Mouse (Mus musculus): Measurements from ENCODE around the gene Serpina3n. TPM values are rescaled to one million over a fixed set of nuclear protein-coding genes. Genes with fewer than 3 reads are reported as not detected.
"Not testable (repeated sequence)": the region's sequence is repeated elsewhere in the genome, so short reads cannot be mapped to it uniquely, and the experiment has no call there.

Gene Serpina3n
- not detected in 2 replicates for polyA plus RNA-seq (2016; fragmentation: Nextera tagmentation; extraction: Ambion mirVana)

DNA sequence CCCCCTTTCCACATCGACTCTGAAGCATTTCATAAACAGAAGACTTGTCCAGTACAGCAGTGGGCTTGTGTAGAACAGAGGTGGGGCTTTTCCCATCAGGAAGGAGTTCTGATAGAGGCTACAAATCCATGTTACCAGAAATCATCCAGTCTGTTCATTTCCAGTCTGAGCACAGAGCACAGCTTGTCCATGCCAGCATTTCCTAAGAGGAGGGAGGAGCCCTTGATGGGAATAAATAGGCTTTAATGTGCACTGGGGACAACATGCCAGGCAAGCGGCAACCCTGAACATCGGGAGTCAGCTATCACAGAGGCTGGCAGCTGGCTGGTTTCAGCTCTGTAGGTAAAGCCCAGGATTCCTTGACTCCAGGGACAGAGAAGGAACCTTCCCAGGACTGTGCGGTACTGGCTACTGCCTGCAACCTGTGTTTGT is at the start of gene Serpina3n:
Serpina3n (plus strand) TSS at position 276 of the 432 bp plus-strand sequence.
- Histone ChIP-seq H3K4me1 (no peaks in the 10 kb centered on the region), H3K4me3 (replicated peaks) (no peak within 1 kb of the TSS), H3K36me3 (replicated peaks) (no peaks in the 10 kb centered on the region), H3K27me3 (no peaks in the 10 kb centered on the region), H3K4me2 (no peak within 1 kb of the TSS), H3K9ac (no peak within 1 kb of the TSS), H3K9me3 (no peaks in the 10 kb centered on the region), H3K27ac (no peak within 1 kb of the TSS)
- no peak for ATAC-seq (ENCODE audit: low FRiP score)
- WGBS, result 69% methylated on average over 4 of the region's 4 CpGs

GRCm38 (mm10) chr12:104369986-104370385 is 36.5 kb upstream of the Serpina3n start:
- no peak overlapping the region for H3K27ac ChIP-seq

GRCm38 (mm10) chr12:104377179-104377578 is 29.4 kb upstream of the Serpina3n start:
- 69% methylated on average over 5 of the region's 5 CpGs for WGBS
- not testable (repeated sequence) for H3K27me3 ChIP-seq; H3K4me3 ChIP-seq (replicated peaks); ATAC-seq (ENCODE audit: low FRiP score); H3K4me2 ChIP-seq; H3K9ac ChIP-seq; H3K36me3 ChIP-seq (replicated peaks); H3K4me1 ChIP-seq; H3K9me3 ChIP-seq; H3K27ac ChIP-seq

More at GRCm38 (mm10) chr12:104369986-104370385, 36.5 kb upstream of the Serpina3n start:
- Histone ChIP-seq H3K4me1 (no peaks in the 10 kb centered on the region), H3K9me3 (no peaks in the 10 kb centered on the region), H3K9ac (no peak overlapping the region), H3K4me2 (no peak overlapping the region), H3K27me3 (no peaks in the 10 kb centered on the region), H3K36me3 (replicated peaks) (no peaks in the 10 kb centered on the region), H3K4me3 (replicated peaks) (no peak overlapping the region)
- WGBS, result 84% methylated on average over 3 of the region's 3 CpGs
- ATAC-seq (ENCODE audit: low FRiP score), result no peak

GRCm38 (mm10) chr12:104378351-104378750 is 28.2 kb upstream of the Serpina3n start:
- not testable (repeated sequence) for H3K36me3 ChIP-seq (replicated peaks); H3K4me1 ChIP-seq; H3K9me3 ChIP-seq; H3K27ac ChIP-seq; H3K9ac ChIP-seq; H3K4me2 ChIP-seq; H3K4me3 ChIP-seq (replicated peaks); H3K27me3 ChIP-seq; ATAC-seq (ENCODE audit: low FRiP score)
- 74% methylated on average over 2 of the region's 2 CpGs for WGBS

DNA sequence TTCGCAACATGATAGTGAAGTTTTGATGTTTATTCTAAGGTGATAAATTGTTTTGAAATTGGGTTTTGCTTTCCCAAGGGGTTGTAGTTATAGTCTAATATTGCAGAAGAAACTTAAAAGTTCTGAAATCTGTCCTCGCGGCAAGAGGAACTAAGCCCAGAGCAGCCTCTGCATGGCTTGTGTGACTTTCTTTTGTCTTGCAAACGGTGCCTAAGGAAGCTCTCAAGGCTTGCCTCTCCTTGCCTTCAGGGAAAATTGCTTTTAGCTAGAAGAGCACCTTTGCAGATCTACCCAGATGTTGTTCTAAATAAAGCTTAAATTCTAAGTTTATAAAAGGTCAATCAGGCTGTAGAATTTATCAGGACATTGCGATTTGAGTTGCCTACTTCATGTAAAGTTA is 27.7 kb upstream of the Serpina3n start:
- H3K4me3 ChIP-seq (replicated peaks); ATAC-seq (ENCODE audit: low FRiP score); H3K4me2 ChIP-seq; H3K27ac ChIP-seq; H3K4me1 ChIP-seq; H3K9me3 ChIP-seq; H3K36me3 ChIP-seq (replicated peaks); H3K27me3 ChIP-seq; H3K9ac ChIP-seq: not testable (repeated sequence)
- WGBS, result 42% methylated on average over 5 of the region's 5 CpGs

DNA sequence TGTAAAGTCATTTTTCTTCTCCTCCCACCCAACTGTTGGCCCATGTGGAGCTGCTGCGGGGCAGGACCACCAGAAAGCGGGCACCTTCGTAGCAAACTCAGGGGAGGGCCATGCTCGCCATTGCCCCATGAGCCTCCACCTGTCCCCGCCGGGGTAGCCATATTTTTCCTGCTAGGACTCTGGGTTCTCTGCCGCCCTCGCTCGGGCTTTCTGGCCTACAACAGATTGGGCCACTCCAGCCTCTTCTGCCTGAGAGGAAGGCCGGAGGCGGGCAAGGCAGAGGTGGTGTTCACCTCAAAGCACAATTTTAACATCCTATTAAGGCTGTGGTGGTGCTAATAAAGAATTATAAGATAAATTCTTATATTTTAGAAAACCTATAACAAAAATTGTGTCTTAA is 26.7 kb upstream of the Serpina3n start:
- H3K27me3 ChIP-seq, result no peaks in the 10 kb centered on the region

GRCm38 (mm10) chr12:104381071-104381604 is 25.4 kb upstream of the Serpina3n start:
- H3K9ac ChIP-seq; H3K36me3 ChIP-seq (replicated peaks); H3K27ac ChIP-seq; H3K27me3 ChIP-seq; H3K4me3 ChIP-seq (replicated peaks); H3K9me3 ChIP-seq; H3K4me2 ChIP-seq; ATAC-seq (ENCODE audit: low FRiP score); H3K4me1 ChIP-seq: not testable (repeated sequence)
- WGBS, result 90% methylated on average over 8 of the region's 8 CpGs

More for the DNA sequence above, 26.7 kb upstream of the Serpina3n start:
- Histone ChIP-seq H3K9me3 (no peaks in the 10 kb centered on the region), H3K4me2 (no peak overlapping the region), H3K36me3 (replicated peaks) (no peaks in the 10 kb centered on the region), H3K4me1 (no peaks in the 10 kb centered on the region), H3K4me3 (replicated peaks) (no peak overlapping the region), H3K27ac (no peak overlapping the region), H3K9ac (no peak overlapping the region)
- 93% methylated on average over 11 of the region's 11 CpGs for WGBS
- no peak for ATAC-seq (ENCODE audit: low FRiP score)

DNA sequence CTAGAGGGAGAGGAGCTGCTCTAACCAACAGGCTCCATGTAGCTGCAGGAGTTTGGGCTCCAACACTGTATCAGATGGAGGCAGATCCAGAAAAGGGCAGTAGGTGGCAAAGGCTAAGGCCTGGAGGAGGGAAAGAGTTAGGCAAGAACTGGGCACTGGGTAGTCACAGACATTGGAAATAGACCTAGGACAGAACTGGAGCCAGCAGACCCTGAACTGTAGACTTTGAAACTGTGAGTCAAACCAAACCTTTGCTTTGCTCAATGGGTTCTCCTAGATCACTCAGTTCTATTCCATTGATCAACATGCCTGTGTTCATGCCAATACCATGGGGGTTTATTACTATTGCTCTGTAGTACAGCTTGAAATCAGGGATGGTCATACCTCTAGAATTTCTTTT is 20.5 kb upstream of the Serpina3n start:
- H3K4me1 ChIP-seq; H3K36me3 ChIP-seq (replicated peaks); H3K9ac ChIP-seq; H3K27me3 ChIP-seq; H3K4me2 ChIP-seq; H3K9me3 ChIP-seq; ATAC-seq (ENCODE audit: low FRiP score); H3K4me3 ChIP-seq (replicated peaks); H3K27ac ChIP-seq: not testable (repeated sequence)

DNA sequence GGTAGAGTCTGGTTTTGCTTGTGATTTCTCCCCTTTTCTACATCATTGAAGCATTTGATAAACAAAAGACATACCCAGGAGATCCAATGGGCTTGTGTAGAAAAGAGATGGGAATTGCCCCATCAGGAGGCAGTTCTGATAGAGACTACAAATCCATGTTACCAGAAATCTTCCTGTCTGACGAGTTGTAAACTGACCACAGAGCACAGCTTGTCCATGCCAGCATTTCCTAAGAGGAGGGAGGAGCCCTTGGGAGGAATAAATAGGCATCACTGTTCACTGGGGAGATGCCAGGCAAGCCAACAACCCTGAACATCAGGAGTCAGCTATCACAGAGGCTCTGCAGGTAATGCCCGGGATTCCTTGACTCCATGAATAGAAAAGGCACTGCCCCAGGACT is 19.7 kb upstream of the Serpina3n start:
- WGBS, result 63% methylated on average over 2 of the region's 2 CpGs

GRCm38 (mm10) chr12:104388477-104388876 is 18.1 kb upstream of the Serpina3n start:
- no peaks in the 10 kb centered on the region for H3K27me3 ChIP-seq
- no peaks in the 10 kb centered on the region for H3K36me3 ChIP-seq (replicated peaks)
- H3K4me3 ChIP-seq (replicated peaks), result no peak overlapping the region
- no peak overlapping the region for H3K27ac ChIP-seq
- no peak for ATAC-seq (ENCODE audit: low FRiP score)
- H3K9ac ChIP-seq, result no peak overlapping the region
- no peak overlapping the region for H3K4me2 ChIP-seq
- H3K9me3 ChIP-seq, result no peaks in the 10 kb centered on the region
- no peaks in the 10 kb centered on the region for H3K4me1 ChIP-seq

More for the DNA sequence above, 19.7 kb upstream of the Serpina3n start:
- H3K27me3 ChIP-seq; ATAC-seq (ENCODE audit: low FRiP score); H3K36me3 ChIP-seq (replicated peaks); H3K27ac ChIP-seq; H3K9ac ChIP-seq; H3K4me1 ChIP-seq; H3K9me3 ChIP-seq; H3K4me3 ChIP-seq (replicated peaks); H3K4me2 ChIP-seq: not testable (repeated sequence)

GRCm38 (mm10) chr12:104391057-104391456 is 15.5 kb upstream of the Serpina3n start:
- WGBS, result 67% methylated on average over 2 of the region's 2 CpGs
- ATAC-seq (ENCODE audit: low FRiP score); H3K4me1 ChIP-seq; H3K27ac ChIP-seq; H3K9me3 ChIP-seq; H3K9ac ChIP-seq; H3K4me2 ChIP-seq; H3K27me3 ChIP-seq; H3K36me3 ChIP-seq (replicated peaks); H3K4me3 ChIP-seq (replicated peaks): not testable (repeated sequence)

- Histone ChIP-seq H3K9ac (no peak overlapping the region), H3K4me1 (no peaks in the 10 kb centered on the region), H3K27me3 (no peaks in the 10 kb centered on the region), H3K9me3 (no peaks in the 10 kb centered on the region), H3K27ac (no peak overlapping the region), H3K4me2 (no peak overlapping the region), H3K4me3 (replicated peaks) (no peak overlapping the region), H3K36me3 (replicated peaks) (no peaks in the 10 kb centered on the region)
- no peak for ATAC-seq (ENCODE audit: low FRiP score)
- WGBS, result 88% methylated on average over 5 of the region's 5 CpGs
These were observed 2.6 kb upstream of the Serpina3n start for GRCm38 (mm10) chr12:104403968-104404367.

DNA sequence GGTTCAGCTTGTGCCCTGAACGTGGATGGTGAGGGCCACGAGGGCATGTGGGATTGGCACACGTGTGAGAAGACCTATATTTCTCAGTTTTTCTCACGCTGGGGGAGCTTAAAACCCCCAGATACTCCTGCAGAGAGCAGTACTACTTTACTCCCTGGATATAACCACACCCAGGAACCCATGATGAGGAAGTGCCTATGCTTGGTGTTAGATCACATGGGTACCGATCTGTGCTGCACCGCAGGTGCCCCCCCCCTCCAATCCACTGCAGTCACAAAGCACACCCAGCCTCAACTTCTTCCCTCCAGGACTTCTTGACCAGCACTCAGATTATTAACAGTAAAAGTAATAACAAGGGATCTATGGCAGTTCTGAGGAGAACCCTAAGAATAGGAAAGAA is 6.0 kb downstream of the Serpina3n start:
- H3K4me1 ChIP-seq, result no peaks in the 10 kb centered on the region
- H3K36me3 ChIP-seq (replicated peaks), result no peaks in the 10 kb centered on the region
- no peak overlapping the region for H3K4me2 ChIP-seq
- no peaks in the 10 kb centered on the region for H3K27me3 ChIP-seq
- no peak for ATAC-seq (ENCODE audit: low FRiP score)
- no peak overlapping the region for H3K27ac ChIP-seq
- no peaks in the 10 kb centered on the region for H3K9me3 ChIP-seq
- no peak overlapping the region for H3K9ac ChIP-seq
- WGBS, result 88% methylated on average over 6 of the region's 6 CpGs
- no peak overlapping the region for H3K4me3 ChIP-seq (replicated peaks)

Data from forebrain, embryonic 12.5 days (tissue).